Mouse (Mus musculus) left cerebral cortex, postnatal 25 days (tissue): Measurements from ENCODE around the gene Sbno1. TPM values are rescaled to one million over a fixed set of nuclear protein-coding genes. Genes with fewer than 3 reads are reported as not detected.
"Not testable (repeated sequence)": the region's sequence is repeated elsewhere in the genome, so short reads cannot be mapped to it uniquely, and the experiment has no call there.

Source experiments
- DNase-seq, 2 experiments: peaks; one replicate each; pipeline ENCODE4 v3.0.0; 2022; ENCODE audit warnings: low spot score in 2 of 2, mixed read lengths in 1 of 2
- intact Hi-C: fragments of 180-260 bp; cut with DNase I; formaldehyde crosslinking; loops from one replicate; pipeline ENCODE4 v1.15.1; 2025
- total RNA-seq, 2 experiments: library from RNA; stranded (reverse); gene quantifications; 2 replicates each; pipeline ENCODE4 v1.2.3; 2021

Sbno1 gene
- total RNA-seq: 100 to 1,000 TPM; 162 to 174 TPM

GRCm38 (mm10) chr5:124425412-124426259, at the start of gene Sbno1:
Gene Sbno1, minus strand, starts transcription at chr5:124426001.
- intact Hi-C loops: loop anchor here (2.0 kb wide), 1 partner anchor 115 kb away; the partner anchor contains the start of gene Tmed2
- DNase-seq: peak; percentile 91 to 95

- intact Hi-C loops: no loop called here
- DNase-seq: no peak
Measured at GRCm38 (mm10) chr5:124470591-124471171, 44.9 kb upstream of the Sbno1 start.

- intact Hi-C loops: no loop called here
- no peak for DNase-seq
Measured at GRCm38 (mm10) chr5:124469486-124469885, 43.7 kb upstream of the Sbno1 start.

GRCm38 (mm10) chr5:124468365-124468764, 42.6 kb upstream of the Sbno1 start:
- DNase-seq: peak in 1 of 2 experiments; percentile 67
- intact Hi-C loops: no loop called here

- DNase-seq: no peak
- intact Hi-C loops: no loop called here
Measured at GRCm38 (mm10) chr5:124467766-124468165, 42.0 kb upstream of the Sbno1 start.

GRCm38 (mm10) chr5:124464905-124465304, 39.1 kb upstream of the Sbno1 start:
- intact Hi-C loops: no loop called here
- no peak for DNase-seq

GRCm38 (mm10) chr5:124463462-124463861, 37.7 kb upstream of the Sbno1 start:
- no peak for DNase-seq
- intact Hi-C loops: no loop called here

- DNase-seq: no peak
- intact Hi-C loops: no loop called here
Measured at GRCm38 (mm10) chr5:124462297-124463025, 36.7 kb upstream of the Sbno1 start.

- intact Hi-C loops, DNase-seq: not testable (repeated sequence)
Measured at GRCm38 (mm10) chr5:124460922-124461321, 35.1 kb upstream of the Sbno1 start.

- intact Hi-C loops: no loop called here
- peak in 1 of 2 experiments; percentile 67 for DNase-seq
Measured at GRCm38 (mm10) chr5:124456762-124457161, 31.0 kb upstream of the Sbno1 start.

- no peak for DNase-seq
- intact Hi-C loops: no loop called here
Measured at GRCm38 (mm10) chr5:124454082-124454419, 28.2 kb upstream of the Sbno1 start.

GRCm38 (mm10) chr5:124453339-124454081, 27.7 kb upstream of the Sbno1 start:
- intact Hi-C loops: no loop called here

GRCm38 (mm10) chr5:124452494-124453228, 26.9 kb upstream of the Sbno1 start:
- DNase-seq: peak; percentile 59 to 91
- intact Hi-C loops: no loop called here

More at GRCm38 (mm10) chr5:124453339-124454081, 27.7 kb upstream of the Sbno1 start:
- DNase-seq: peak; percentile 61 to 81

- intact Hi-C loops: no loop called here
- no peak for DNase-seq
Measured at GRCm38 (mm10) chr5:124450641-124451340, 25.0 kb upstream of the Sbno1 start.

- DNase-seq: no peak
- intact Hi-C loops: no loop called here
Measured at GRCm38 (mm10) chr5:124450051-124450450, 24.2 kb upstream of the Sbno1 start.

GRCm38 (mm10) chr5:124449494-124449893, 23.7 kb upstream of the Sbno1 start:
- intact Hi-C loops: no loop called here

GRCm38 (mm10) chr5:124446301-124446881, 20.6 kb upstream of the Sbno1 start:
- DNase-seq: no peak
- intact Hi-C loops: no loop called here

More at GRCm38 (mm10) chr5:124449494-124449893, 23.7 kb upstream of the Sbno1 start:
- DNase-seq: peak in 1 of 2 experiments; percentile 53
